Mouse (Mus musculus): ENCODE results near the gene Chkb.
"Not testable (repeated sequence)": the region's sequence is repeated elsewhere in the genome, so short reads cannot be mapped to it uniquely, and the experiment has no call there.

Chkb gene

DNA sequence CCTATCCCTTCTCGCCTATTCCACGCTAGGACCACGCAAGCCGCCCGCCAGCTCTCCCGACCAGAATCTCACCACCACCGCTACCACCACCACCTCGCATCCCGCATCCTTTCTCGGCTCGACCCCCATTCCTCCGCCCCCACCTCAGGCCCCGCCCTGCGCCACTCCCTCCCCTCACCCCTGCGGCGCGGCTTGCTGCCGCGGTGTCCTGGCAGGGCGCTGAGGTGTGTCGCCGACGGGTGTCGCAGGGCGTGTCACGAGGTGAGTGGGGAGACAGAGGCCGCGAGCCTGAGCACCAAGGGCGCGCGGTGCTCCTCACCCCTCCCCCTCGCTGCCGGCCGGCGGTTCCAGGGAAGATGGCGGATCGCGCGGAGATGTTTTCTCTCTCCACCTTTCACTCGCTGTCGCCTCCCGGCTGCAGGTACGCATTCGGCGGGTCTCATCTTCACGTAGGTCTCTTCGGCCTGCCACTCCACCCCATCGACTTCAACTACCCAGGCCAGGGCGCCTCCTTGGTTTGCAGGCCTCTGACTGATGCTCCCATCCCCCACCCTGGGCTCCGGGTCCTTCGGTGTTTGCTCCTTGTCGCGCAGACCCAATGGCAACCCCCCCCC lies 24.3 kb upstream of the Chkb start, which contains the start of gene Mapk8ip2:
Mapk8ip2 (plus strand) TSS at position 49 of the 614 bp plus-strand sequence.
- peak; percentile 77 to 79 for DNase-seq (ENCODE audit: low spot score in 2 of 2)

DNA sequence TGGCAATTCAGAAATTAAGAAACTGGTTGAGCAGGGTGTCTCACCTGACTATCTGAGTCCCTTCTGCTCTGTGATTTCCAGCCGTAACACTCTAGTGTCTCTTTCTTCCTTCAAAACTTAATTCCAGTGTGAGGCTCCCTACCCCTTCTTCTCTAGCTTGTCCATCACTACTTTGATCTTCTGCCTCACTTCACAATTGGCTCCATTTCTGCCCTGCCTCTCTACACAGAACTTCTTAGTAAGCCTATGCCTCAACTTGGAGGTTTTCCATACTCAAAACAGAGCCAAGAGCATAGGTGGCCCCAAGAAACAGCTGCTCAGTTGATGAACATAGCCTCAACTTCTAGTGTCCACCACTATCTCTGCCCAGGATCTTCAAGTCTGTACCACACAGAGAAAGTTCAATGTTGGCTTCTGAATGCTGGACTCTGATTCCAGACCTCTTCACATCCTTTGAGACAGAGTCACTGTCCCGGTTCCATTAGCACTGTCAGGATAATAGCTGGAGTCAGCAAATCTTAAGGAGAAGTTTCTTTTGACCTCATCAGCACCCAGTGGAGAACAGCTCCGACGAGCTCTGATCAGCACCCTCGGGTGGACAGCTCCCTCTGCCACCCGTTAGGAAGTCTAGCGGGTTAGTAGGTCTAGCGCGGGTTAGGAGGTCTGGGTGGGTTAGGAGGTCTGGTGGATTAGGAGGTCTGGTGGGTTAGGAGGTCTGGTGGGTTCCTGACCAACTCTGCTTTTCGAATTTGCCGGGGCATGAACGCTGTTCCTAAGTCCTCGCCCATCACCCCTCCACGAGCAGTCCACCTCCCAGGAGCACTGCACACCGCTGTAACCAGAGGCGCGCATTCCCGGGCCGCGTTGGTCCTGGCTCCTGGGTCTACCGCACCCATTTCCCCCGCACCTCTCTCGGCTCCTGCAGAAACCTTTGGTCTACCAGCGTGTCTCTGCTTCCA lies 23.5 kb upstream of the Chkb start:
- peak in 1 of 2 experiments; percentile 12 for DNase-seq (ENCODE audit: low spot score in 2 of 2)

GRCm38 (mm10) chr15:89442486-89443070 lies 12.9 kb upstream of the Chkb start:
- DNase-seq (ENCODE audit: low spot score in 2 of 2) = peak in 1 of 2 experiments; percentile 29

DNA sequence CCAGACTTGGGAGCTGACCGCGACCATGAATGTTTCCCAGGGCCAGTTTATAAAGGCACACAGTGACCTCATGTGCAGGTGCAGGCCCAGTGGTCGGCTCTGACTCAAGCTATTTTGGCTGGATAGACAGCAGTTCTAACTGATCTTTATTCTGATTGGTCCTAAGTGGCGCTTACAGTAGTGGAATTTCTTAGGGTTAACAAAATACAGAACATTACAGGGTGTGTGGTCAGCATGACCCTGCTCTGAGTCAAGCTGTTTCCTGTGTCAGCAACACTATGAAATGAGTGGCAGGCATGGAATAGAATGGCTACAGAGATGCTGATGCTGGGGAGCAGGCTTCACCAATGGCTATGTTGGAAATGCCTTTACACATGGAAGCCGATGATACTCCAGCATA lies 6.2 kb upstream of the Chkb start:
- no peak for DNase-seq (ENCODE audit: low spot score in 2 of 2)

- no peak for DNase-seq (ENCODE audit: low spot score in 2 of 2)
These were observed 4.4 kb upstream of the Chkb start for GRCm38 (mm10) chr15:89434136-89434535.

DNA sequence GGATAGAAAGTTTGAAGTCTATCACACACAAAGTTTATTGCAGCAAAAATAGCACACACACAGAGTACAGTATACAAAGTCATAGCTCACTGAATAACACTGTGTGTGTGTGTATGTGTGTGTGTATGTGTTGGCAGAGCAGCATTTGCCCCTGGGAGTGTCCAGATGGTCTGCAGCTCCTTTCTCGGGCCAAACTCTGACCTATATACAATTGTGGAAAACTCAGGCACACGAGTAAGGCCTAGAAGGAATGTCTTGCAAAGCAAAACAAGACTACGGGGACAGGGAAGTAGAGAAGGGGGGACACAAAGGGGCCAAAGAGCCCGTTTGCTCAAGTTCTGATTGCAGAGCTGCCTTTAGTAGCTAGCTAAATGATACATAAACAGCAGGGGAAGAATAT lies 3.2 kb upstream of the Chkb start:
- DNase-seq (ENCODE audit: low spot score in 2 of 2) = no peak

DNA sequence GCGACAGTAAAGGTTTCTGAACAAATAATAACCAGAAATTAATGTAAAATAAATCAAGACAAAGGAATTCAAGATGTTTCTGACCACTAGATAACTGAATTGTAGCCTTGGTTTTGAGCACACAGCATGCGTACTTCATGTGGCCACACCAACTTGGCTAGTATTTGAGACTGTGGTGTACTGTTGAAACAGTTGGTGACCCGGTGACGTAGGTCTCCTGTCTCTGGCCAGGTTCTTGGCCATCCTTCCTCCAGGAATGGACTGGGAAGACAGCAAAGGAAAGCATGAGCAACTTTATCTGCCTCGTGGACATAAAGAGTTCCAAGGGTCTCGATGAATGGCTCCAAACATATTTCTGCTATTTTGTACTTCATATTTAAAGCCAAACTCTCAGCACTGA lies 2.1 kb upstream of the Chkb start:
- no peak for DNase-seq (ENCODE audit: low spot score in 2 of 2)

- DNase-seq (ENCODE audit: low spot score in 2 of 2) = no peak
These were observed 1.6 kb upstream of the Chkb start for GRCm38 (mm10) chr15:89431271-89431670.

GRCm38 (mm10) chr15:89430771-89431170 lies 1.1 kb upstream of the Chkb start:
- DNase-seq (ENCODE audit: low spot score in 2 of 2) = not testable (repeated sequence)

DNA sequence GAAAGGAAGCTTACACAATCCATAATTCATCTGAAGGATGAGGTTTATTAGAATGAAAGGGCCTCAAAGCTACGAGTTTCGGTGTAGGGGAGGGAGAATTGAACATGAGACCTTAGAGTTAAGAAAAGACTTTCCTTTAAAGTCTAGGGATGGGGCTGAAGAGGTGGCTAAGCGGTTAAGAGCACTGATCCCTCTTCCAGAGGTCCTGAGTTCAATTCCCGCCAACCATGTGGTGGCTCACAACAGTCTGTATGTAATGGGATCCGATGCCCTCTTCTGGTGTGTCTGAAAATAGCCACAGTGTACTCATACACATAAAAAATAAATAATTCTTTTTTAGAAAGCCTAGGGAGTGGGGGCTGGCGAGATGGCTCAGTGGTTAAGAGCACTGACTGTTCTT lies 633 bp upstream of the Chkb start:
- no peak for DNase-seq (ENCODE audit: low spot score in 2 of 2)

DNA sequence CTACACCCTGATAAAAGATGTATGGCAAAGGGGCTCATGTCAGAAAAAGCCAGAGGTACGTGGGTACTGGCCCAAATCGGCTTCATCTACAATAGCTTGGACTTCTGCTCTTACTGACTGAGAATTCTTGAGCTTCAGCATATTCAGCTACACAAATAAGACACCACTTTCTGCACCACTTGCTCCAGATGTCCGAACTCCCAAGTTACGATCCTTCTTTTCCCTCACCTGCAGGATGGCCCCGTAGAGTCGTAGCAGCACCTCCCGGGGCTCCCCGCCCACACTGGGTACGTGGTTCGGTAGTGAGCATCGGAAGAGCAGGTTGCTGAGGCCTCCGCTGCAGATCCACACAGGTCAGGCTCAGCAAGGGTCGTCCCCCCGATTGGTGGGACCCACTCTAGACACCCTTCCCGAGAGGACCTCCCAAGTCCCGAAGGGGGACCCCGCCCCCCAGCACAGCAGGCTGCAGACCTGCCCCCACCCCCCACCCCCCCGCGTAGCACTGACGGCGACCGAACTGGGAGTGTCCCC lies 822 bp downstream of the Chkb start:
- DNase-seq (ENCODE audit: low spot score in 2 of 2) = no peak

DNA sequence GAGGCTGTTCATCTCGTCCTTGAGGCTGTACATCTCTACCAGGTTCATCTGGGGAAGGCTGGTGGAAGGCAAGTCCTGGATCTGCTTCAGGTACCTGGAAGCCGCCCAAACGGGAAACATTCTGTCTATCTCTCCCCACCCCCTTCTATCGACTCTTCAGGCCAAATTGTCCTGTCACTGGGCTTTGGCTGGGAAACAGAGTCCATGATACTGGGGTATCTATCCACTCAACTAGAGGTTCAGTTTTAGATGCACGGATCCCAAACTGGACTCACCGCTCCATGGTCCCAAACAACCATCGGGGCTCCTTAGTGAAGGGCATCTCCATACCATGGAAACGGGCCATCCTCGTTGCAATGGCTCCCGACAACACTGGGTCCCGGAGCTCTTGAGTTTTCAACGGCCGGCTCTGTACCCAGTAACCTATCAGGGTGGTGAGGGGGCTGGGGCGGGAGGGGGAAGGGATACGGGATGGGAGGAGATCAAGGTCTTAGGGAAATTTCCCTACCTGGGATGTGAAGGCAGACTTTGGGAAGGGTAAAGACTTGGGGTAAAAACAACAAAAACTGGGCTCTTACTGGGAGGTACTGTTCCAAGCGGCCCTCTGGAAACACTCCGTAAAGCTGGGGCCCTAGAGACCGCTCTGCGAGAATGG lies 1.4 kb downstream of the Chkb start:
- no peak for DNase-seq (ENCODE audit: low spot score in 2 of 2)

DNA sequence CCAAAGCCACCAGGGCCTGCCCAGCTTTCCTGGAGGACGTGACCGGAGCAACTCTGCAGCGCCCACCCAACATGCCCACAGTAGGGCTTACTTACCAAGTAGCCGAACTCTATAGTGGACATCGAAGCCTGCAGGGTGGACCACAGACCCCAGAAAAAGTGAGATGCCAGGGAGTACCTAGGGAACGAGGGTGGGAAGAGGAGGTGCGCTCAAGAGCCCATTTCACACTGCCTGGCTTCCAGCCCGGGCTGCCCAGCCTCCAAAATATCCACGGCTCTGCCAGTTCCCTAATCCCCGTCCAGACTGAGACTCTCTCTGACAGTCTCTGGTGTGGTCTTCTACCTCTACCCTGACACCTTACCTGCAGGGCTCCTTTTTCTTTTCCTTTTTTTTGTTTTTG lies 3.0 kb downstream of the Chkb start:
- no peak for DNase-seq (ENCODE audit: low spot score in 2 of 2)

DNA sequence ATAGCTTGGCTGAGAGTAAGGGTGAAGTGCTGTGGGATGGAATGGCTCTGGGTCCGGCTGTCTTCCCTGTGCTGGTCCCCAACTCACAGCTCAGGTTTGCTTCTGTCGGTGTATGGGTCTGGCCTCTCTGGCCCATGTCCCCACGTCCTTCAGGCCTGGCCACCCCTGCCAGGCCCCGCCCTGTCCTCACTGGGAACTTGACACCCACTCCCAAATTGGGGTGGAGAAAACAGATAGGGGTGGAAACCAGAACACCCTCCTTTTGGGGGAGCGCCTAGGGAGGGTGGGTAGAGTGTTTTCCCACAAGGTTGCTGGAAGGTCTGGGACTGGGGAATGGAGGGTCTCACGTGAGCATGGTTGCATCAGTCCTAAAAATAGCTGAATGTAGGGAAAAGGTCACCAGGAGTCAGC lies 4.0 kb downstream of the Chkb start, which contains the start of gene Cpt1b:
Cpt1b (minus strand) TSS at position 153 of the 411 bp plus-strand sequence.
- DNase-seq (ENCODE audit: low spot score in 2 of 2) = no peak

- no peak for DNase-seq (ENCODE audit: low spot score in 2 of 2)
These were observed 5.1 kb downstream of the Chkb start for GRCm38 (mm10) chr15:89424621-89425020.

DNA sequence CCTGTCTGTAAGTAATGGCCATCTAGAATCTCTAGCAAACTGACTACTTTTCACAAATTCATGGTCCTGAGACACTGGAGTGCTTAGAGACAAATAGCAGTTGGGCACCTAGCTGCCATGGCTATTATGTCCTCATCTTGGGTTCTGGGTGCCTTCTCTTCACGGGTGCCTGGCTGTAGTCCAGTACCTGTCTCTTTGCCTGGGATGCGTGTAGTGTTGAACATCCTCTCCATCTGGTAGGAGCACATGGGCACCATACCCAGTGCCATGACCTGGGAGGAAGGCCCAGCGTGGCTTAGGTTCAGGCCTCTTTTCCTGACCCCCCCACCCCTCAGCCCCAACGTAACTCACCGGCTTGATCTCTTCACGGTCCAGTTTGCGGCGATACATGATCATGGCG lies 7.8 kb downstream of the Chkb start:
- DNase-seq (ENCODE audit: low spot score in 2 of 2) = no peak

- DNase-seq (ENCODE audit: low spot score in 2 of 2) = no peak
These were observed 14.4 kb downstream of the Chkb start for GRCm38 (mm10) chr15:89415282-89415681.

DNA sequence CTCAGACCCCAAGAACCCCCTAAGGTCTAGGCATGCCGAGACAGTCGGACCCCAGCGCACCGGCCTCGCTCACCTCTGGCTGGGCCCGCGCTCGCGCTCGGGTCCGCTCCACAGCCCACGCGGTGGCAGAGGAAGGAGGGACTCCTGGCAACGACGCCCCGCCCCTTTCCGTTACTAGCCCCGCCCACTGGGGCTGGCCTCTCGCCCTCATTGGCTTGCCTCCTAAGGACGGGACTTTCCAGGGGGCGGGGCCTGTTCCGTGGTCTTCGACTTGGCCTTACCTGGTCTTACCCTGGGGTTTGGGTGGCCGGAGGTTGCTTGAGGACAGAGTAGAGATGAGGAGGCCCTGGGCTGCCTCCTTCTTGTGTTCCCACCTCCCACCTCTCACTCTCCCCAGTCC lies 19.6 kb downstream of the Chkb start, which contains the start of gene Syce3:
Syce3 (minus strand) TSS at position 386 of the 400 bp plus-strand sequence.
- no peak for DNase-seq (ENCODE audit: low spot score in 2 of 2)

DNA sequence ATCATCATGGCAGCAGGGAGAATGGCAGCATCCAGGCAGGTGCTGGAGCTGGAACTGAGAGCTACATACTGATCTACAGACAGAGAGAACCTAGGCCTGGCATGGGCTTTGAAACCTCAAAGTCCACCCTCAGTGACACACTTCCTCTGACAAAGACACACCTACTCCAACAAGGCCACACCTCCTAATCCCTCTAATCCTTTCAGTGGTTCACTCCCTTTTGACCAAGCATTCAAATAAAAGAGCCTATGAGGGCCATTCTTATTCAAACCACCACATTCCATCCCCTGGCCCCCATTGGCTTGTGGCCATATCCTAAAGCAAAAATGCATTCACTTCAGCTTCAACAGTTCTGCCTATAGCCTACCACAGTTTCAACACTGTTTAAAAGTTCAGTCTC lies 23.0 kb downstream of the Chkb start:
- DNase-seq (ENCODE audit: low spot score in 2 of 2) = no peak

DNA sequence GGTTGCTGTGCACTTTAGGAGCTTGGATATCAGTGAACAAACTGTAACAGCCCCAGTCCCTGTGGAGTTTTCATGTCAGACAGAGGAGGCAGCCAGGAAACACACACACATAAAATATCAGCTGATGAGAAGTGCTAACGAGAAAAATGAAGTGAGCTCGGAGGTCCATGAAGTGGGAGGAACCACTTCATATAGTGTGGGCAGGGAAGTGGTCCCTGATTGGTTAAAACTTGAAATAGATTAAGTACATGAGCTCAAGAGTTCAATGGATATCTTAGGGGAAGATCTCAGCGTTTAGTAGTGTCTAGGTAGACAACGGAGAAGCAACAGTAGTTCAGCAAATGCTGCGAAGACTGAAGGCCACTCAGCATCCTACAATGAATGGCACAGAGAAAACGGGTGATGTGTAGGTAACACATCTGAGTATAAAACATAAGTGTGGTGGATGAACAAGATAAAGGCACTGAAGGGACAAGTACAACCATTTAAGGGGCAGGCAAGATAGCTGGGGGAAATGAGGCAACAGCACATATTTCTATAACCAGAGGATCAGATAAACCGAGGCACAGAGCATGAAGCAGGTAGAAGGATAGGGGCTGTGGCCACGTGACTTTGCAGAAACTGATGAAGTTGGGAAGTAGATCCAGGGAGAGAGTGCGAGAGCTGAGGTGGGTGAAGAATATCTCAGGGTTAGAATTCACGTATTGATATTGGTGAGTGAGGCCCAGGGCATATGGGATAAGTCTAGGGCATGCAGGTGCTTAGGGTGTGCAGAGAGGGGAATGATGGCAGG lies 24.7 kb downstream of the Chkb start:
- no peak for DNase-seq (ENCODE audit: low spot score in 2 of 2)

GRCm38 (mm10) chr15:89402471-89402870 lies 27.2 kb downstream of the Chkb start:
- DNase-seq (ENCODE audit: low spot score in 2 of 2) = no peak
